Mouse (Mus musculus) heart, adult 2 months (tissue): Measurements from ENCODE around the gene P2rx5. TPM values are rescaled to one million over a fixed set of nuclear protein-coding genes. Genes with fewer than 3 reads are reported as not detected.
A peak's percentile ranks its signal among the peaks of the same experiment; 100 is the strongest.

Experiments used
- DNase-seq, 2 experiments: peaks; one replicate each; pipeline ENCODE4 v3.0.0; 2021
- H3K27ac ChIP-seq: fragments of 200-600 bp; 2 replicates; pipeline ENCODE4 v1.8.1; 2022
- H3K27me3 ChIP-seq: fragments of 200-500 bp; 2 replicates; pipeline ENCODE4 v1.6.1; 2012; ENCODE audit warnings: mild to moderate bottlenecking, low read length, inconsistent platforms, mixed read lengths; ENCODE audit not compliant: control insufficient read depth, insufficient read depth
- H3K36me3 ChIP-seq: fragments of 200-500 bp; 2 replicates; pipeline ENCODE4 v1.6.1; 2012; ENCODE audit warnings: low read length, inconsistent platforms; ENCODE audit not compliant: control insufficient read depth, insufficient read depth
- H3K4me1 ChIP-seq: fragments of 200-500 bp; 2 replicates; pipeline ENCODE4 v1.6.1; 2011; ENCODE audit warnings: low read length; ENCODE audit not compliant: control insufficient read depth, insufficient read depth
- H3K4me3 ChIP-seq: fragments of 200-600 bp; 2 replicates; pipeline ENCODE4 v1.8.1; 2022
- H3K79me2 ChIP-seq: fragments of 200-500 bp; replicated peaks from 2 replicates; pipeline ENCODE4 v1.6.1; 2012; ENCODE audit warnings: mild to moderate bottlenecking, inconsistent platforms, low read length, moderate library complexity, mixed read lengths; ENCODE audit not compliant: control insufficient read depth, insufficient read depth
- H3K9ac ChIP-seq: fragments of 200-500 bp; 2 replicates; pipeline ENCODE4 v1.6.1; 2012; ENCODE audit warnings: low read depth, mild to moderate bottlenecking, control low read depth, inconsistent platforms, low read length, mixed read lengths
- CTCF ChIP-seq: fragments of 200-600 bp; IDR thresholded peaks from 2 replicates; pipeline ENCODE4 v1.8.1; 2022; ENCODE audit warnings: antibody characterized with exemption, mild to moderate bottlenecking, moderate library complexity
- EP300 ChIP-seq: fragments of 200-500 bp; IDR thresholded peaks from 2 replicates; pipeline ENCODE4 v1.6.1; 2011; ENCODE audit warnings: low read depth, low read length, control low read depth; ENCODE audit not compliant: insufficient read depth
- POLR2A ChIP-seq: fragments of 200-500 bp; IDR thresholded peaks from 2 replicates; pipeline ENCODE4 v1.6.1; 2011; ENCODE audit warnings: mild to moderate bottlenecking, low read depth, low read length, control low read depth; ENCODE audit not compliant: insufficient read depth
- WGBS: fragments of 180-500 bp; shearing (Covaris S2); methylation state at CpG from one replicate; pipeline ENCODE4 v1.1.7; 2018; 5-methylcytosine and 5-hydroxymethylcytosine counted together
- intact Hi-C: fragments of 180-260 bp; cut with DNase I; formaldehyde crosslinking; loops from one replicate; pipeline ENCODE4 v1.15.1; 2025
- polyA plus RNA-seq: library from polyadenylated mRNA; depleted of rRNA; stranded (reverse); fragments of >200 nt; gene quantifications from 2 replicates; pipeline ENCODE4 v1.2.3, GENCODE M21; 2012
- total RNA-seq, 2 experiments: library from RNA; stranded (reverse); gene quantifications; 2 replicates each; pipeline ENCODE4 v1.2.3; 2021

The P2rx5 gene
- total and polyA plus RNA-seq, 3 experiments = 11.3 to 14.6 (median 13.1) TPM

DNA sequence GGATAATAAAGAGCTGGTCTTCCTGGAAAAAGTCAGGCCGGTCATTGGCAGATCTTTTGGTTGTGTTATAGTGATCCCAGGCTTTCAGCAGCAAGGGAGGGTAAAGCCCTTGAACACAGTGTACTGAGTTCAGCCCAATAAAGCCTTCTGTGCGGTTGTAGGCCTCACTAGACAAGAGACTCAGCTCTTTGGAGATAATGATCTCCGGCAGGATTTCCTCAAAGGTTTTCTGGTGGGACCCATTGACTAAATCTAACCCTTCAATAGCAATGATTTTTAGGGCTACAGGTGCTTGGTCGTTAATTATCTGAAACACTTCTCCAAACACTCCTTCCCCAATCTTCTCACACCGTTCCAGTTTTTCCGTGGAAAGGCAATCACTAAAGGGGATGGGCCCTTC is 23.6 kb upstream of the P2rx5 start:
- intact Hi-C loops = loop anchor here (5.0 kb wide), 1 partner anchor 146 kb away; no protein-coding TSS in a partner anchor
- H3K27ac ChIP-seq = no peak overlapping the region
- no peaks in the 10 kb centered on the region for H3K79me2 ChIP-seq

DNA sequence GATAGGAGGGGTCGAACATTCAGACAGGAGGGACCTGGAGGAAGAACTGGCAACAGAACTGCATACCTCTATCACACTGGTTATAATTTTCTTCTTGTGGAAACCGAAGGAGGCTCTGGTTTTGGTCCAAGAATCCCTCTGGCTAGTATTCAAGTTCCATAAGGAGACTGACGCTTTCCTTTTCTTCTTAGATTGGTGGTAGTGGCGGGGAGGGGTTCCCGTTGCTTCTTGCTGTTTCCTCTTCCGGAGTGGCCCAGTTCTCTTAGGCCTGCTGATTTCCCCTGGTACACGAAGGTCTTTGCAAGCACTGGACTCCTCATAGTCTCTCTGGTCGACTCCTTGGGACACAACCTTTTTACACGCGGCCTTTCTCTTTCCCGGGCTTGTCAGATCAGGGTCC is 23.1 kb upstream of the P2rx5 start:
- Histone ChIP-seq H3K27ac (no peak overlapping the region), H3K36me3 (no peaks in the 10 kb centered on the region), H3K4me1 (no peaks in the 10 kb centered on the region; the same call in 1 of the 2 replicates), H3K27me3 (no peaks in the 10 kb centered on the region), H3K9ac (peak overlapping the region; percentile 75), H3K79me2 (no peaks in the 10 kb centered on the region), H3K4me3 (peak overlapping the region; percentile 81)
- WGBS = 4% methylated on average over 11 of the region's 11 CpGs
- DNase-seq = no peak
- TF ChIP-seq POLR2A (no peak), EP300 (no peak), CTCF (no peak)
- intact Hi-C loops = loop anchor here (5.0 kb wide), 1 partner anchor 145 kb away; no protein-coding TSS in a partner anchor

More for the DNA sequence above, 23.6 kb upstream of the P2rx5 start:
- Histone ChIP-seq H3K9ac (no peak overlapping the region), H3K27me3 (no peaks in the 10 kb centered on the region), H3K4me1 (no peaks in the 10 kb centered on the region; the same call in 1 of the 2 replicates), H3K4me3 (no peak overlapping the region), H3K36me3 (no peaks in the 10 kb centered on the region)
- TF ChIP-seq POLR2A = no peak
- TF ChIP-seq CTCF = no peak
- no peak for TF ChIP-seq EP300
- 40% methylated on average over 6 of the region's 6 CpGs for WGBS
- no peak for DNase-seq

DNA sequence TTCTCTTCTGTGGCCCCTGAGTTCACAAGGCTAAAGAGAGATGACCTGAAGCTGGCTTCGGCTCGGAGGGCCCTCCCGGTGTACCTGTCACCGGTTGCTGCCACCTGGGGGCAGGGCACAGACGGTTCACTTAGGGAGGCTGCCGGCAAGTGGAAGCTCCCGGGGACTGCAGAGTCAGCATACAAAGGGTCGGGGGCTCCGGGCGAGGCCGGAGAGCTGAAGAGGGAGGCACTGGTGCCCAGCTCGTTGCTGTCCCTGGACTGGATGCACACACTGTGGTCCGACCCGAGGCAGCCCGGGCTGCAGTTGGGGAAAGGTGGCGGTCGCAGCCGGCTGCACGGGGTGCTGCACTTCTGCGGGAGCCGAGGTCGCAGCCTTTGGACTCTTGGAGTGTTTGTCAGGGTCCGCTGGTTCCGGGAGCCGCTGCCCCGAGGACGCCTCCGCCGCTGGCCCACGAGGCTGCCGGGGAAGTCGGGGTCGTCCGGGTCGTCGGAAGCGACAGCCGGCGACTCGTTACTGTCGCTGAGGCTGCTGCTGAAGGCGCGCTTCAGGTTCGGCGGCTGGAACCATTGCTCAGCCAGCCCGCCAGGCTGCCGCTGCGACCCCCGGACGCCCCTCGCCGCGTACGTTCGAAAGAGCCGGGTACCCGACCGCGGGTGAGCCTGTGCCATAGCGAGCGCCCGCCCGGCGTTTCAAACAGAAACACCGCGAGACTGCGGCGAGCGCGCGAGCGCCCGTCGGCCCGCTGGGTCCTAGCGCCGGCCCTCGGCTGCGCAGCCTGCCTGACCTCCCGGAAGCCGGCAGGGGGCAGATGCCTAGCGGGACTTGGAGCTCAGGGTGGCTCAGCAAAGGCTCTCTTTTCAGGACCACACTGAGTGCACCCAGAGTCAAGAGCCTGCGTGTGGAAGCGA is 22.4 kb upstream of the P2rx5 start, which contains the start of gene Haspin:
Gene Haspin (minus strand): TSS at position 704 of the 911 bp plus-strand sequence.
- 0 out of 2 replicates have a peak, but pooled peaks have one; percentile 65 for TF ChIP-seq EP300
- TF ChIP-seq CTCF = peak; percentile 100
- no peak for TF ChIP-seq POLR2A
- no peaks in the 10 kb centered on the region for H3K36me3 ChIP-seq
- H3K27me3 ChIP-seq = no peaks in the 10 kb centered on the region
- intact Hi-C loops = loop anchor here (1.0 to 5.0 kb wide), 4 partner anchors 19 to 144 kb away; partner anchors contain the start of genes Emc6 and Tax1bp3
- H3K9ac ChIP-seq = peak within 1 kb of the TSS; percentile 75
- under 1% methylated on average over 84 of the region's 84 CpGs for WGBS
- no peaks in the 10 kb centered on the region for H3K79me2 ChIP-seq
- peak; percentile 92 to 96 for DNase-seq
- peak within 1 kb of the TSS; percentile 81 for H3K4me3 ChIP-seq
- no peaks in the 10 kb centered on the region; the same call in 1 of the 2 replicates for H3K4me1 ChIP-seq
- peak within 1 kb of the TSS; percentile 29 for H3K27ac ChIP-seq

DNA sequence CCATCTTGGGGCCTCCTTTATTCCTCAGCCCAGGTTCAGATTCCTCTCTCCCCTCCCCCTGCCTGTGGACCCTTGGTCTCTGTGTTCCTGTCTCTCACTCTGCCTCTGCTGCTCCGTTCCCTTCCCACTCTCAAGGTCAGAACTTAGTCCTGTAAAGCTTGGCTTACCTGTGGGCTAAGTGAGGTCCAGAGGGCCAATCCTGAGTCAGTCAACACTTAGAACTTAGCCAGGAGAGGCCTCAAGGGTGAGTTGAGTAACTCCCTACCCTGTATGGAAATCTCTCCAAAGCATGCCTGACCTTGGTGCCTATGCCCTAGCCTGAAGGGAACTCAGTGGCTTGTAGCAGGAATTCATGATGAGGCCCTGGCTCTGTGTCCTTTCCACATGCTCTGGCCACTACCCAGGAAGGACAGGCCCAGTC is 15.9 kb upstream of the P2rx5 start:
- Histone ChIP-seq H3K79me2 (no peaks in the 10 kb centered on the region), H3K27me3 (no peaks in the 10 kb centered on the region), H3K9ac (no peak overlapping the region), H3K36me3 (no peaks in the 10 kb centered on the region), H3K4me3 (no peak overlapping the region), H3K27ac (no peak overlapping the region), H3K4me1 (no peaks in the 10 kb centered on the region)
- DNase-seq = no peak
- intact Hi-C loops = no loop called here
- 68% methylated on average over 1 of the region's 1 CpGs for WGBS
- no peak for TF ChIP-seq EP300
- TF ChIP-seq POLR2A = no peak
- TF ChIP-seq CTCF = no peak

DNA sequence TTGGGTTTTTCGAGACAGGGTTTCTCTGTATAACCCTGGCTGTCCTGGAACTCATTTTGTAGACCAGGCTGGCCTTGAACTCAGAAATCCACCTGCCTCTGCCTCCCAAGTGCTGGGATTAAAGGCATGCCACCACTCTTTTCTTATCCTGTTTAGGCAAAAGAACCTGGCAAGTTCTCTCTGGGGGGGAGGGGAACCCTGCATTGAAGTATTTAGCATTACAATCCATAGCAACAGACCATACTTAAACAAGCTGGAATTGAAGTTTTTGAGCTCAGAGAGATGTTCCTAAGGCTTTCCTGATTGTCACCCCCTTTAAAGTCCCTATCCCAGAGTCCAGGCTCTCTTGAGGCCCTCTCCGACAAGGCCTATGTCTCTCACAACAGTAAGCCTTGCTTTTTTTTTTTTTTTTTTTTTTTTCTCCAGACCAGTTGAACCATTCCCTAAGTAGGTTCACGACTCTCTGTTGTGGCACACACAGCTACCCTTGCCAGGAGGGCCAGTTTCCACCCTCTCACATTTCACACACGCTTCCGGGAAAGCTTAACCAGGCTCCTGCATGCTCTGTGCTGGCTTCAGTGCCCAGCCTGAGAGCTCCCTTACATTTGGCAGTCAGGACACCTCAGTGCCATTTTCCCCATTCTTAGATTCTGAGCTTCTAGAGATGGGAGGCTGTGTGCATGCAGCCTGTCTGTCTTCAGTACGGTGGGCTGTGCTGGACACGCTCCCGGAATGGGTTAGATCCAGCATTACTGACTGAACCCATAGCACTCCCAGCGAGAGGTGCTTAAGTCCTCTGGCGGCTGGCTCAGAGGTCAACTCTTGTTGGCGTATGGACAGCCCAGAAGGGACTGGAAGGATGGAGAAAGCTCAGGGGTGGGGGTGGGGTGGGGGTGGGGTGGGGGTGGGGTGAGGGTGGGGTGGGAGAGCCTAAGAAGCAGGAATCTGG is 13.9 kb upstream of the P2rx5 start:
- intact Hi-C loops = no loop called here
- Histone ChIP-seq H3K79me2 (no peaks in the 10 kb centered on the region), H3K4me3 (no peak overlapping the region), H3K9ac (no peak overlapping the region), H3K27me3 (no peaks in the 10 kb centered on the region), H3K27ac (no peak overlapping the region), H3K36me3 (no peaks in the 10 kb centered on the region), H3K4me1 (no peaks in the 10 kb centered on the region)
- no peak for DNase-seq
- TF ChIP-seq POLR2A (no peak), EP300 (no peak), CTCF (no peak)
- 66% methylated on average over 11 of the region's 11 CpGs for WGBS
